ENCODE assay signal across 15 mouse cellular contexts in genomic region chr1:39980314-39981290, GRCm38 (mm10).
DNase-seq lines count a peak whose midpoint lies in the region; ATAC-seq and TF ChIP-seq lines count a peak whose summit lies in the region.
"Had no signal": no experiment of that assay in that cellular context is flagged by ENCODE, and none has a peak within 500 bp of the region (broad histone marks: within the 10 kb centered on the region; RNA-seq: fewer than 3 reads in every experiment).

No protein-coding gene starts in this region.

- peak overlapping the region; percentile 22; the same call in 1 of the 2 replicates for H3K27ac ChIP-seq in forebrain, postnatal 0 days (ENCODE audit: low read depth, low read length)
- no peak overlapping the region for H3K27ac ChIP-seq in forebrain, embryonic 16.5 days (ENCODE audit: low read length)
- peak overlapping the region; percentile 45 for H3K27ac ChIP-seq in left cerebral cortex, adult 2 months
- H3K27ac ChIP-seq: liver, embryonic 13.5 days had no signal

- no peak overlapping the region for H3K9ac ChIP-seq in forebrain, postnatal 0 days
- H3K9ac ChIP-seq in forebrain, embryonic 16.5 days (replicated peaks; ENCODE audit: low read depth, low read length), result no peak overlapping the region
- H3K9ac ChIP-seq: liver, embryonic 13.5 days had no signal

- H3K9me3 ChIP-seq in forebrain, postnatal 0 days (ENCODE audit: low read length), result no peaks in the 10 kb centered on the region
- H3K9me3 ChIP-seq in forebrain, embryonic 16.5 days (ENCODE audit: control insufficient read depth, low read length), result no peaks in the 10 kb centered on the region
- H3K9me3 ChIP-seq: liver, embryonic 13.5 days had no signal

- intact Hi-C loops in left cerebral cortex, adult 2 months (cut with DNase I), result loop anchor here (5.0 kb wide), 2 partner anchors 68 to 218 kb away; no protein-coding TSS in a partner anchor
- intact Hi-C loops in left cerebral cortex, postnatal 10 days (cut with DNase I), result no loop called here

- H3K27me3 ChIP-seq in forebrain, postnatal 0 days (ENCODE audit: insufficient read depth, low read length), result no peaks in the 10 kb centered on the region
- H3K27me3 ChIP-seq in forebrain, embryonic 16.5 days (replicated peaks; ENCODE audit: control insufficient read depth, insufficient read depth, low read length), result no peaks in the 10 kb centered on the region
- H3K27me3 ChIP-seq: liver, embryonic 13.5 days had no signal

- 44% methylated on average over 15 of the region's 15 CpGs for WGBS in forebrain, postnatal 0 days
- WGBS in forebrain, embryonic 16.5 days, result 49% methylated on average over 15 of the region's 15 CpGs

- no peak for TF ChIP-seq CTCF in forebrain, postnatal 0 days (IDR thresholded peaks at IDR 0.05; ENCODE audit: low read depth)
- no peak for TF ChIP-seq CTCF in left cerebral cortex, adult 2 months (IDR thresholded peaks at IDR 0.05)

- peaks cover 48% of the 10 kb centered on the region for H3K36me3 ChIP-seq in forebrain, postnatal 0 days (ENCODE audit: insufficient read depth)
- H3K36me3 ChIP-seq in forebrain, embryonic 16.5 days (ENCODE audit: control insufficient read depth, insufficient read depth), result peaks cover 18% of the 10 kb centered on the region

- no peak for ATAC-seq in forebrain, postnatal 0 days
- no peak for ATAC-seq in forebrain, embryonic 16.5 days
- ATAC-seq: inflammation-experienced regulatory T-cells, adult 6 months; lung, postnatal 0 days had no signal

- no peak overlapping the region for H3K4me3 ChIP-seq in forebrain, postnatal 0 days (ENCODE audit: low read depth, low read length)
- no peak overlapping the region for H3K4me3 ChIP-seq in forebrain, embryonic 16.5 days (replicated peaks; ENCODE audit: low read length)
- no peak overlapping the region for H3K4me3 ChIP-seq in left cerebral cortex, adult 2 months
- H3K4me3 ChIP-seq: liver, embryonic 13.5 days had no signal

- H3K4me2 ChIP-seq in forebrain, postnatal 0 days (ENCODE audit: low read depth), result no peak overlapping the region
- H3K4me2 ChIP-seq in forebrain, embryonic 16.5 days (ENCODE audit: low read length), result no peak overlapping the region
- H3K4me2 ChIP-seq: liver, embryonic 13.5 days; midbrain, embryonic 11.5 days had no signal

- H3K4me1 ChIP-seq in forebrain, postnatal 0 days (ENCODE audit: insufficient read depth), result peaks cover 15% of the 10 kb centered on the region; the same call in 1 of the 2 replicates
- H3K4me1 ChIP-seq in forebrain, embryonic 16.5 days (replicated peaks; ENCODE audit: control insufficient read depth, insufficient read depth, low read length), result peaks cover 37% of the 10 kb centered on the region
- H3K4me1 ChIP-seq: liver, embryonic 13.5 days had no signal

- DNase-seq in forebrain, postnatal 0 days, result no peak
- DNase-seq in left cerebral cortex, adult 2 months (ENCODE audit: extremely low spot score in 1 of 2, low spot score in 2 of 2), result no peak
- DNase-seq in left cerebral cortex, adult 8-10 months (ENCODE audit: low spot score in 2 of 2), result no peak
- peak; percentile 39 for DNase-seq in T-cell, adult 2 months (ENCODE audit: low spot score)
- DNase-seq in naive thymus-derived CD4-positive, alpha-beta T cell, adult 2 months (ENCODE audit: low read depth), result peak; percentile 58
- no peak for DNase-seq in left cerebral cortex, postnatal 10 days (ENCODE audit: extremely low spot score in 1 of 2, low spot score in 2 of 2)
- no peak for DNase-seq in spleen, adult 12 weeks (ENCODE audit: low spot score)
- DNase-seq: cerebellum, adult 11-12 months; liver, embryonic 13.5 days; retina, postnatal 1 day; thymus, adult 18-20 months had no signal

Comparison
In these comparisons a context has a peak if more than half of its experiments do, and no peak if none do; other contexts are left out.
1. DNase-seq: peak in T-cell, adult 2 months (single experiment) and naive thymus-derived CD4-positive, alpha-beta T cell, adult 2 months (single experiment); none in forebrain, postnatal 0 days (single experiment), left cerebral cortex, adult 2 months (0 of 2), left cerebral cortex, adult 8-10 months (0 of 2), left cerebral cortex, postnatal 10 days (0 of 2) and spleen, adult 12 weeks (single experiment).